Mouse (Mus musculus) heart, embryonic 12.5 days (tissue): ENCODE data around the gene Dpy30. TPM values are rescaled to one million over a fixed set of nuclear protein-coding genes. Genes with fewer than 3 reads are reported as not detected.
A peak's percentile ranks its signal among the peaks of the same experiment; 100 is the strongest.

Source experiments
- ATAC-seq: fragments of 200-750 bp; cut with Nextera tagmentation; 2 replicates; pipeline ENCODE4 v1.8.0; 2017; ENCODE audit warnings: moderate TSS enrichment, moderate library complexity; ENCODE audit not compliant: insufficient number of reproducible peaks, low FRiP score
- H3K27ac ChIP-seq: fragments of 300-500 bp; sonication (generic); 2 replicates; pipeline ENCODE4 v1.5.1; 2016; ENCODE audit warnings: mild to moderate bottlenecking, moderate library complexity; ENCODE audit not compliant: poor library complexity, severe bottlenecking
- H3K27me3 ChIP-seq: fragments of 300-500 bp; sonication (generic); replicated peaks from 2 replicates; pipeline ENCODE4 v1.6.1; 2016; ENCODE audit warnings: mild to moderate bottlenecking, moderate library complexity
- H3K36me3 ChIP-seq: fragments of 300-500 bp; sonication (generic); 2 replicates; pipeline ENCODE4 v1.6.1; 2016; ENCODE audit warnings: mild to moderate bottlenecking, moderate library complexity
- H3K4me1 ChIP-seq: fragments of 300-500 bp; sonication (generic); replicated peaks from 2 replicates; pipeline ENCODE4 v1.6.1; 2016; ENCODE audit warnings: mild to moderate bottlenecking
- H3K4me2 ChIP-seq: fragments of 300-500 bp; sonication (generic); 2 replicates; pipeline ENCODE4 v1.6.1; 2016; ENCODE audit warnings: mild to moderate bottlenecking, moderate library complexity
- H3K4me3 ChIP-seq: fragments of 300-500 bp; sonication (generic); 2 replicates; pipeline ENCODE4 v1.5.1; 2016; ENCODE audit warnings: mild to moderate bottlenecking
- H3K9ac ChIP-seq: fragments of 300-500 bp; sonication (generic); 2 replicates; pipeline ENCODE4 v1.6.1; 2016; ENCODE audit warnings: mild to moderate bottlenecking, moderate library complexity
- H3K9me3 ChIP-seq: fragments of 300-500 bp; sonication (generic); replicated peaks from 2 replicates; pipeline ENCODE4 v1.6.1; 2016; ENCODE audit warnings: mild to moderate bottlenecking, moderate library complexity
- WGBS: fragments of 180-500 bp; shearing (Covaris S2); methylation state at CpG from one replicate; pipeline ENCODE4 v1.1.7; 2016; 5-methylcytosine and 5-hydroxymethylcytosine counted together
- polyA plus RNA-seq: library from polyadenylated mRNA; unstranded; fragments of >200 nt; fragmentation: Nextera tagmentation; extraction: Ambion mirVana; gene quantifications from 2 replicates; pipeline ENCODE4 v1.2.1, GENCODE M21; 2016

Dpy30 gene
- polyA plus RNA-seq, 1 experiment from 2014 or later, result 202 TPM

GRCm38 (mm10) chr17:74293687-74294425 is 29.9 kb downstream of the Dpy30 start:
- 1% methylated on average over 18 of the region's 18 CpGs for WGBS
- H3K4me3 ChIP-seq, result peak overlapping the region; percentile 69
- peak overlapping the region; percentile 96 for H3K9ac ChIP-seq
- H3K27me3 ChIP-seq, result no peaks in the 10 kb centered on the region
- H3K4me2 ChIP-seq, result peak overlapping the region; percentile 85
- peaks cover 10% of the 10 kb centered on the region for H3K36me3 ChIP-seq
- H3K4me1 ChIP-seq, result peaks cover 30% of the 10 kb centered on the region
- peak overlapping the region; percentile 98 for H3K27ac ChIP-seq
- no peaks in the 10 kb centered on the region for H3K9me3 ChIP-seq
- ATAC-seq, result no peak

GRCm38 (mm10) chr17:74291640-74292361 is 31.9 kb downstream of the Dpy30 start:
- H3K9ac ChIP-seq, result no peak overlapping the region
- H3K4me3 ChIP-seq, result no peak overlapping the region
- no peaks in the 10 kb centered on the region for H3K27me3 ChIP-seq
- peaks cover 12% of the 10 kb centered on the region; the same call in 1 of the 2 replicates for H3K36me3 ChIP-seq
- H3K9me3 ChIP-seq, result no peaks in the 10 kb centered on the region
- H3K4me1 ChIP-seq, result peaks cover 36% of the 10 kb centered on the region
- 81% methylated on average over 4 of the region's 4 CpGs for WGBS
- no peak for ATAC-seq
- no peak overlapping the region for H3K27ac ChIP-seq
- no peak overlapping the region for H3K4me2 ChIP-seq

GRCm38 (mm10) chr17:74290869-74291268 is 32.9 kb downstream of the Dpy30 start:
- H3K36me3 ChIP-seq, result peaks cover 12% of the 10 kb centered on the region; the same call in 1 of the 2 replicates
- H3K9ac ChIP-seq, result no peak overlapping the region
- peaks cover 36% of the 10 kb centered on the region for H3K4me1 ChIP-seq
- H3K27ac ChIP-seq, result no peak overlapping the region
- no peaks in the 10 kb centered on the region for H3K27me3 ChIP-seq
- ATAC-seq, result no peak
- no peak overlapping the region for H3K4me2 ChIP-seq
- H3K4me3 ChIP-seq, result no peak overlapping the region
- no peaks in the 10 kb centered on the region for H3K9me3 ChIP-seq

GRCm38 (mm10) chr17:74290198-74290597 is 33.5 kb downstream of the Dpy30 start:
- no peaks in the 10 kb centered on the region for H3K27me3 ChIP-seq
- no peak overlapping the region for H3K9ac ChIP-seq
- H3K9me3 ChIP-seq, result no peaks in the 10 kb centered on the region
- peaks cover 36% of the 10 kb centered on the region for H3K4me1 ChIP-seq
- no peak overlapping the region for H3K4me3 ChIP-seq
- H3K27ac ChIP-seq, result no peak overlapping the region
- no peak overlapping the region for H3K4me2 ChIP-seq
- WGBS, result 73% methylated on average over 3 of the region's 3 CpGs
- no peak for ATAC-seq
- H3K36me3 ChIP-seq, result peaks cover 12% of the 10 kb centered on the region; the same call in 1 of the 2 replicates

- WGBS, result 70% methylated on average over 2 of the region's 2 CpGs
- H3K4me3 ChIP-seq, result no peak overlapping the region
- peak overlapping the region; percentile 71 for H3K27ac ChIP-seq
- H3K4me2 ChIP-seq, result peak overlapping the region; percentile 29; the same call in 1 of the 2 replicates
- peaks cover 40% of the 10 kb centered on the region for H3K4me1 ChIP-seq
- H3K27me3 ChIP-seq, result no peaks in the 10 kb centered on the region
- H3K36me3 ChIP-seq, result peaks cover 12% of the 10 kb centered on the region; the same call in 1 of the 2 replicates
- no peak for ATAC-seq
- no peak overlapping the region for H3K9ac ChIP-seq
- H3K9me3 ChIP-seq, result no peaks in the 10 kb centered on the region
Observed at GRCm38 (mm10) chr17:74288626-74289025, 35.1 kb downstream of the Dpy30 start.

GRCm38 (mm10) chr17:74286140-74286730 is 37.5 kb downstream of the Dpy30 start:
- peaks cover 12% of the 10 kb centered on the region; the same call in 1 of the 2 replicates for H3K36me3 ChIP-seq
- no peaks in the 10 kb centered on the region for H3K9me3 ChIP-seq
- H3K4me1 ChIP-seq, result peaks cover 27% of the 10 kb centered on the region
- no peak overlapping the region for H3K27ac ChIP-seq
- 76% methylated on average over 4 of the region's 4 CpGs for WGBS
- no peaks in the 10 kb centered on the region for H3K27me3 ChIP-seq
- no peak overlapping the region for H3K4me2 ChIP-seq
- no peak overlapping the region for H3K4me3 ChIP-seq
- no peak overlapping the region for H3K9ac ChIP-seq
- ATAC-seq, result no peak

- peaks cover 16% of the 10 kb centered on the region; the same call in 1 of the 2 replicates for H3K36me3 ChIP-seq
- 84% methylated on average over 2 of the region's 2 CpGs for WGBS
- no peaks in the 10 kb centered on the region for H3K27me3 ChIP-seq
- peaks cover 23% of the 10 kb centered on the region for H3K4me1 ChIP-seq
- no peak overlapping the region for H3K4me3 ChIP-seq
- no peak overlapping the region for H3K9ac ChIP-seq
- H3K27ac ChIP-seq, result no peak overlapping the region
- H3K9me3 ChIP-seq, result no peaks in the 10 kb centered on the region
- ATAC-seq, result no peak
- no peak overlapping the region for H3K4me2 ChIP-seq
Observed at GRCm38 (mm10) chr17:74285730-74286129, 38.0 kb downstream of the Dpy30 start.

GRCm38 (mm10) chr17:74284397-74285115 is 39.2 kb downstream of the Dpy30 start:
- H3K4me1 ChIP-seq, result peaks cover 23% of the 10 kb centered on the region
- H3K9ac ChIP-seq, result no peak overlapping the region
- H3K27me3 ChIP-seq, result no peaks in the 10 kb centered on the region
- no peaks in the 10 kb centered on the region for H3K9me3 ChIP-seq
- ATAC-seq, result no peak
- H3K4me2 ChIP-seq, result no peak overlapping the region
- no peak overlapping the region for H3K4me3 ChIP-seq
- H3K36me3 ChIP-seq, result peaks cover 16% of the 10 kb centered on the region; the same call in 1 of the 2 replicates
- 85% methylated on average over 2 of the region's 2 CpGs for WGBS
- H3K27ac ChIP-seq, result no peak overlapping the region

GRCm38 (mm10) chr17:74282024-74282423 is 41.7 kb downstream of the Dpy30 start:
- WGBS, result 88% methylated on average over 3 of the region's 3 CpGs
- Histone ChIP-seq H3K9ac (no peak overlapping the region), H3K27me3 (no peaks in the 10 kb centered on the region), H3K27ac (no peak overlapping the region), H3K36me3 (peaks cover 4% of the 10 kb centered on the region; the same call in 1 of the 2 replicates), H3K4me1 (peaks cover 22% of the 10 kb centered on the region), H3K4me3 (no peak overlapping the region), H3K4me2 (no peak overlapping the region), H3K9me3 (no peaks in the 10 kb centered on the region)
- ATAC-seq, result no peak

GRCm38 (mm10) chr17:74278966-74279869 is 44.5 kb downstream of the Dpy30 start:
- Histone ChIP-seq H3K9me3 (no peaks in the 10 kb centered on the region), H3K4me1 (peaks cover 19% of the 10 kb centered on the region), H3K27ac (no peak overlapping the region), H3K4me3 (no peak overlapping the region), H3K27me3 (no peaks in the 10 kb centered on the region), H3K9ac (no peak overlapping the region), H3K4me2 (no peak overlapping the region), H3K36me3 (peaks cover 4% of the 10 kb centered on the region; the same call in 1 of the 2 replicates)
- 0 out of 2 replicates have a peak, but pooled peaks have one; percentile 33 for ATAC-seq
- 90% methylated on average over 8 of the region's 8 CpGs for WGBS
